Mouse (Mus musculus) urinary bladder, postnatal 14 days (tissue): ENCODE results near the gene Gsk3a.

ENCODE experiments used
- DNase-seq: peaks from one replicate; pipeline ENCODE4 v3.0.0; 2021; ENCODE audit warnings: low spot score

The Gsk3a gene

DNA sequence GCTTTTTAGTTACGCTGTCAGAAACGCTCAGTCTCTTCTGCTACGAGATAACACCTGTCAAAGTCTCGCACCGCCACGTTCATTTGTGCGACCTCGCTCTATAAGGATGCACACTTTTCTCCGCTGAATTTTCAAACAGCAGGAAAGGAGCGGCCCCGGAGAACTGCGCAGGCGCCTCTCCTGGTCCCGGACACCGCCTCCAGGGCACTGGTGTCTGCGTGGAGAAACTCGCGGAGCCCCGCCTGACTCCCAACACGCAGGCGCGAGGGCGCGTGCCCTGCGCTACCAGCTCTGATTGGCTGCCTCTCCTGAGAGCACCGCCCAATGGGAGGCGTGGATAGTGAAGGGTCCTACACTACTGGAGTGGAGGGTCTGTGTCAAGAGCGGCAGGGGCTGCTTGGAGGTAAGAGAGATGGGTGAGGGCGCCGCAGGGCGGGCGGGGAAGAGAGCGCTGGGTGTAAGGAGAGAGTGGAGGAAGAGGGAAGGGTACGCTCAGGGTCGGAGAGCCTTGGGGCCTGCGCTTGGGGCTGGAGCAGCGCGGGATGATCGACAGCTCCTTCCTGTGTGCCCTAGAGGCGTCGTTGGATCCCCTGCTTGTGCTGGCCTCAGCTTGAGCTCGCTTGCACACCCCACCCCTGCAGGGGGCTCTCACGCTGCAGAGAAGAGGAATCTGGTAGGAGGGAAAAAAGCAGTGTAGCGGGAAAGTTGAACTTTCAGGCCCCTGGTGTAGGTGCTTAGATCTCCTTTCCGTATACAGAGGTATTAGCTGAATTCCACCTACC is 16.4 kb downstream of the Gsk3a start, which contains the start of gene Zfp526:
Gene Zfp526, plus strand, starts transcription at position 324 of the 782 bp plus-strand sequence.
- DNase-seq, result peak; percentile 98

- no peak for DNase-seq
Observed at GRCm38 (mm10) chr7:25220457-25221101, 17.1 kb downstream of the Gsk3a start, which contains the start of gene Dedd2. Gene Dedd2 (minus strand): TSS chr7:25220615.

DNA sequence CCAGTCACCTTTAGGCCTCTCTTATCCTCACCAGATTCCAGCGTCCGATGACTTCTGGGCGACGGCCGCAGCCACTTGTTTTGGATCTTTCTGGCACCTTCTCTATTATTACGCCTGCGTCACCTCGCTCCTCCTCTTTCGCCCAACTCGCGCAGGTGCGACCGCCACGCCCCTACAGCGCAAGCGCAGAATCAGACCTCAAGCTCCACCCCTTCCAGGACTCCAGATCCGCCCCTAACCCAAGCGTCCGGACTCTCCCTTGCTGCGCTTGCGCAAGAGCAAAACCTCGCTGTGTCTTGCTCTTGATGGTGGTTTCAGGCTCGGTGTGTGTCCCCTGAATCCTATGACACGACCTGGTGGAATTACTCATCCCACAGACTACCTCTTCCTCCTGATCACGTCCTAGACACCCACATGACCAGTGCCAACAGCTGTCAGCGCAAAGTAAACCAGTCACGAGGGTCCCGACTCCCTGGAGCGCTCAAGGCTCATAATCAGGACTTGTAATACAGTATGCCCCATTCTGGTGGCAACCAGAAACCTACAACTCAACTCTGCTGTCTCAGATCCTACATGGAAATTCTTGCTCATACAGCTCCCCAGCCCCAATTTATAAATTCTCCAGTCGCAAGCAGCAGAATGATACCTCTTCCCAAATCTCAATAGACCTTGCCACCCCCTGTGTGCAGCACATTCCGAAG is 17.7 kb downstream of the Gsk3a start:
- peak; percentile 97 for DNase-seq

DNA sequence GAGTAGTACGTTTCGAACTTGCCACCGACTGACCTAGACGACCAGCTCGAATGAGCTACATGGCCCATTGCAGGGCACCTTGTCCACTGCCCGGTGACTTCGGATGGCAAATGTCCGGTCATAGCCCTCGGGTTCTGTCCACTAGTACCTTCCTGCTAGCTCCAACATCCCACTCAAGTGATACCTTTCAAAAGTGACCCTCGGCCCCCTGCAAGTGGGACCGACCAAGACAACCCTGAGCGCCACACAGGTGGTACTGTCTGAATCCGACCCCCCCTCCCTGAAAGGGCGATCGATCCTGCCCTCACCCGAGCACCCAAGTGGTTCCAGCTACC is 18.3 kb downstream of the Gsk3a start:
- DNase-seq, result no peak

DNA sequence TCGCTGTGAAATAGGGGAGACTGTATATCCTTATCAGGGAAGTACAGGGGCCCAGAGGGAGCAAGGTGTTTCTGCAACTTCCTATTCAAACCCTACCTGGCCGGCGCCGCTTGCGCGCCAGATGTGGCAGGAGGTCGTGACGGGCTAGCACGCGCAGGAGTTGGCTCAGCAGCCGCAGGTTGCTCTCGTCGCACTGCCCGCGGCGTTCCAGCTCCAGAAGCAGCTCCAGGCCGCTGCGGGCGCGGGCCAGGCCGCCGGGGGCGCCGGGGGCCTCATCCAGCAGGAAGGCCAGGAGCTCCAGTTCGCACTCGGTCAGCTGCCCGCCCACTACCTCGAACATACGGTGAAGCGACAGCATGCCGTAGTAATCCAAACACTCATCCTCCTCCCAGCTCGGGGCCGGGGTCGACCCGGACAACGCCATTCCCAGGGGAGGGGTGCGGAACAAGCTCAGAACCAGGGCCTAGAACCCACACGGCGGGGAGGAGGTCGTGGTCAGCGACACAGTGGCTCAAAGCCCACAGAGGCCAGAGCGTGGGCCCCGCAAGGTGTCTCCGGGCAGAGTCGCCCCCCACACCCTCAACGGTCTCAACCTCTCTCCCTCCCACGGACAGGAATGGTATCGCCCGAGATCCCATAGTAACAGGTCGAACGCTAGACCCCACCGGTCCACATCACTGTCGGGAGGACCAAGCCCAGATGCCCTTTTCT is 18.8 kb downstream of the Gsk3a start:
- peak; percentile 39 for DNase-seq

GRCm38 (mm10) chr7:25217653-25218395 is 19.8 kb downstream of the Gsk3a start:
- DNase-seq, result no peak

- no peak for DNase-seq
Observed at GRCm38 (mm10) chr7:25214172-25214571, 23.5 kb downstream of the Gsk3a start.

GRCm38 (mm10) chr7:25213099-25213498 is 24.6 kb downstream of the Gsk3a start:
- no peak for DNase-seq

- DNase-seq, result no peak
Observed at GRCm38 (mm10) chr7:25210482-25210881, 27.2 kb downstream of the Gsk3a start.

DNA sequence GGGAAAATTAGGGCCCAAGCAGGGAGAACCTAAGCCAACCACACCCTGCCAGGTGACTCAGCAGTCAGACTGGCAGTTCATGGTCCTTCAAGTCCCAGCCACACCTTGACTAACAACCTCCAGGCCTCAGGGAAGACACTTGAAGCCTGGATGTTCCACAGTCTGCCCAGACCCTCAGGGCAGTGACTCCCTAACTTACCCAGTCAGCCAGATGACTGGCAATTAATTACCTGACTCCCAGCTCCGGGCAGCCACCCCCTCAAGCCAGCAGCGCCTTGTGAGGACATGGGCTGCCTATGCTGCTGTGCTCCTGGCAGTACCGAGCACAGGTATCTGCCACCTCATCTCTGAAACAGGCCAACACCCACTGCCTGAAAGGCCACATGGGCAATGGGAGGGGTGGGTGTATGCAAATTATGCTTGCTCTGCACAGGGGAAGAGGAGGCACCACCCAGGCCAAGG is 28.5 kb downstream of the Gsk3a start:
- peak; percentile 32 for DNase-seq

- DNase-seq, result no peak
Observed at GRCm38 (mm10) chr7:25206094-25206830, 31.4 kb downstream of the Gsk3a start.

GRCm38 (mm10) chr7:25205355-25206093 is 32.1 kb downstream of the Gsk3a start:
- DNase-seq, result no peak

DNA sequence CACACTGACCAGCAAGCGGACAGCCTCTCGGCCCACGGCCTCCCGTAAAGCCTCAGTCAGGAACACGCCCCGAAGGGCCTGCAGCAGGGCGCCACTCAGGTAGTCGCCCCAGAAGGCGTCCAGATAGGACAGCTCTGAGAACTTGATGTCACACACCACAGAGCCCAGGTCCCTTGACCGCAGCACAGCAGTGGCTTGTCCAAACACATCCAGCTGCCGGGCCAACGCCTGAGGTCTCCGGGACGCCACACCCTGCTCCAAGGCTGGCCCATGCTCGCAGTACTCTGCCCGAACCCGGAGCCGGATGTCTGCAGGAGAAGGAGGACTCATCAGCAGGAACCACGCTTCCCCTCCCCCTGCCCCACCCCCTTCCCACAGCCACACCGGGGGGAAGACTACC is 34.0 kb downstream of the Gsk3a start:
- peak; percentile 67 for DNase-seq

GRCm38 (mm10) chr7:25197384-25198018 is 40.1 kb downstream of the Gsk3a start:
- peak; percentile 79 for DNase-seq

DNA sequence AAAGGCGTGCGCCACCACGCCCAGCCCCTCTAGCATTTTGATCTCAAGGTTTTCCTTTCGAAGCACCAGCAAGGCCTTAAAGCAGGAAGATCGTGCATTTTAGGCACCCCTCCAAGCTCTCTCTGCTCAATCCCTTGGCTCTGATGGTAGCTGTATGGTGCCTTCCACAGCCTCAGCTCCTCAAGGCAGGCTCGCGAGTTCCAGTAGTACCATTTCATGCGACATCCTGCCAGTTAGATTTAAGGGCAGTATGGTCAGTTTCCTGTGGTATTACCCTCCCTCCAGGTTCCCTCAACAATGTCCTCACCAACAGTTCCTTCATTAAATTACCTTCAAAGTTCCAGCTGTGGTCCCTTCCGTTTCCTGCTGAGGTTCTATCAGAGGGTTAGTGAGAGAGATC is 41.5 kb downstream of the Gsk3a start:
- DNase-seq, result no peak

- no peak for DNase-seq
Observed at GRCm38 (mm10) chr7:25195148-25195547, 42.5 kb downstream of the Gsk3a start.

- DNase-seq, result no peak
Observed at GRCm38 (mm10) chr7:25192110-25192509, 45.5 kb downstream of the Gsk3a start.

DNA sequence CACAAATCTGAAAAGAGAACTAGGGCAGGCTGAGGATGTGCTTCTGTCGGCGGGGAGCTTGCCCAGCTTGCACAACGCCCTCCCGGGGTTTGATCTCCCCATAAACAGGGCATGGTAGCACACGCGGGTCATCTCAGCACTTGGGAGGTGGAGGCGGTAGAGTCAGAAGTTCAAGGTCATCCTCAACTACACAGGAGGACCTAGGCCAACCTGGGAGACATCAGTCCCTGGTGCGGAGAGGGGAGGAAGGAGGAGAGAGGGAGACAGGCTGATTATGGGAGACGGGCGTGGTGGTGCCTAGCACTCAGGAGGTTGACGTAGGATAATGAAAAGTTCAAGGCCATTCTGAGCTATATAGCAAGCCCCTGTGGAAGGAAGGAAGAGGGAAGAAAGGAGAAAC is 46.8 kb downstream of the Gsk3a start:
- DNase-seq, result no peak
